Mouse (Mus musculus) liver, embryonic 16.5 days (tissue): Measurements from ENCODE around the gene Rab35. TPM values are rescaled to one million over a fixed set of nuclear protein-coding genes. Genes with fewer than 3 reads are reported as not detected.

ENCODE experiments used
- ATAC-seq: fragments of 200-750 bp; cut with Nextera tagmentation; 2 replicates; pipeline ENCODE4 v1.8.0; 2017; ENCODE audit warnings: low read depth, mild to moderate bottlenecking, moderate number of reproducible peaks, moderate library complexity
- H3K27ac ChIP-seq: fragments of 300-500 bp; sonication (generic); 2 replicates; pipeline ENCODE4 v1.5.1; 2014; ENCODE audit warnings: mild to moderate bottlenecking, low read length
- H3K27me3 ChIP-seq: fragments of 300-500 bp; sonication (generic); 2 replicates; pipeline ENCODE4 v1.6.1; 2014; ENCODE audit warnings: low read depth, low read length, mixed read lengths; ENCODE audit not compliant: control insufficient read depth, insufficient read depth
- H3K36me3 ChIP-seq: fragments of 300-500 bp; sonication (generic); 2 replicates; pipeline ENCODE4 v1.6.1; 2014; ENCODE audit warnings: mild to moderate bottlenecking; ENCODE audit not compliant: control insufficient read depth, insufficient read depth
- H3K4me1 ChIP-seq: fragments of 300-500 bp; sonication (generic); 2 replicates; pipeline ENCODE4 v1.6.1; 2014; ENCODE audit warnings: low read depth, low read length, mixed read lengths; ENCODE audit not compliant: control insufficient read depth
- H3K4me2 ChIP-seq: fragments of 300-500 bp; sonication (generic); 2 replicates; pipeline ENCODE4 v1.6.1; 2014; ENCODE audit warnings: low read depth, low read length, mixed read lengths
- H3K4me3 ChIP-seq: fragments of 300-500 bp; sonication (generic); 2 replicates; pipeline ENCODE4 v1.5.1; 2014; ENCODE audit warnings: low read depth, mild to moderate bottlenecking, low read length
- H3K9ac ChIP-seq: fragments of 300-500 bp; sonication (generic); 2 replicates; pipeline ENCODE4 v1.6.1; 2014; ENCODE audit warnings: low read depth, low read length
- H3K9me3 ChIP-seq: fragments of 300-500 bp; sonication (generic); replicated peaks from 2 replicates; pipeline ENCODE4 v1.6.1; 2016; ENCODE audit warnings: low read length; ENCODE audit not compliant: control insufficient read depth
- WGBS: fragments of 180-500 bp; shearing (Covaris S2); extraction: QIAGEN DNeasy Blood & Tissue Kit; methylation state at CpG from one replicate; pipeline ENCODE4 v1.1.7; 2014; ENCODE audit not compliant: insufficient replicate concordance; 5-methylcytosine and 5-hydroxymethylcytosine counted together
- polyA plus RNA-seq: library from polyadenylated mRNA; unstranded; fragments of >200 nt; fragmentation: Nextera tagmentation; extraction: Ambion mirVana; gene quantifications from 2 replicates; pipeline ENCODE4 v1.2.1, GENCODE M21; 2015

The Rab35 gene
- polyA plus RNA-seq, 1 experiment from 2014 or later = 4.1 TPM

DNA sequence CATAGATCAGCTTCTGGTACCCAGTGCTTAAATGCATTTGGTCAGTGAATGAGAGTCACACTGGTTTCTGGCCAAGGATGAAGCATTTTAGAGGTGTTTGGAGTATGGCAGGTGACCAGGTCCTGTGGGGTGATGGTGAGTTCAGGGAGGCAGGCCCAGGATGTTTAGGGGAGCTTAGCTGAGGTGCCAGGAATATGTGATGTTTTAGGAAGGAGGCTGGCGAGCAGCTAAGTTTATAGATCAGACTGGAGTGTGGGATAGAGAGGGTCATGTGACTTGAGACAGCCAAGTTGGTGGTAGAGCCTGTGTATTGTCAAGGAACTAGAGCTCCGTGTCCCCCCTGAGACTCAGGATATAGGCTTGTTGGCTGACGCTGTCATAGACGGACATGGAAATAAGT lies 1.4 kb downstream of the Rab35 start:
- Histone ChIP-seq H3K9me3 (no peaks in the 10 kb centered on the region), H3K4me2 (peak overlapping the region; percentile 78), H3K27me3 (no peaks in the 10 kb centered on the region), H3K9ac (peak overlapping the region; percentile 89), H3K4me3 (peak overlapping the region; percentile 79), H3K36me3 (peaks cover 6% of the 10 kb centered on the region), H3K4me1 (peaks cover 63% of the 10 kb centered on the region), H3K27ac (peak overlapping the region; percentile 95)
- WGBS = 36% methylated on average over 4 of the region's 4 CpGs
- no peak for ATAC-seq

- peak overlapping the region; percentile 78 for H3K4me2 ChIP-seq
- no peaks in the 10 kb centered on the region for H3K9me3 ChIP-seq
- H3K27ac ChIP-seq = peak overlapping the region; percentile 95
- H3K4me1 ChIP-seq = peaks cover 53% of the 10 kb centered on the region
- peaks cover 15% of the 10 kb centered on the region for H3K36me3 ChIP-seq
- peak; percentile 47 for ATAC-seq
- peak overlapping the region; percentile 79 for H3K4me3 ChIP-seq
- H3K9ac ChIP-seq = peak overlapping the region; percentile 89
- WGBS = 49% methylated on average over 8 of the region's 8 CpGs
- H3K27me3 ChIP-seq = no peaks in the 10 kb centered on the region
Observed at GRCm38 (mm10) chr5:115634046-115634445, 2.3 kb downstream of the Rab35 start.

- Histone ChIP-seq H3K9ac (no peak overlapping the region), H3K27me3 (no peaks in the 10 kb centered on the region), H3K9me3 (no peaks in the 10 kb centered on the region), H3K36me3 (peaks cover 30% of the 10 kb centered on the region), H3K4me2 (no peak overlapping the region), H3K4me1 (peaks cover 43% of the 10 kb centered on the region), H3K27ac (peak overlapping the region; percentile 19; the same call in 1 of the 2 replicates), H3K4me3 (no peak overlapping the region)
- WGBS = 47% methylated on average over 6 of the region's 6 CpGs
- no peak for ATAC-seq
Observed at GRCm38 (mm10) chr5:115635536-115635935, 3.8 kb downstream of the Rab35 start.

DNA sequence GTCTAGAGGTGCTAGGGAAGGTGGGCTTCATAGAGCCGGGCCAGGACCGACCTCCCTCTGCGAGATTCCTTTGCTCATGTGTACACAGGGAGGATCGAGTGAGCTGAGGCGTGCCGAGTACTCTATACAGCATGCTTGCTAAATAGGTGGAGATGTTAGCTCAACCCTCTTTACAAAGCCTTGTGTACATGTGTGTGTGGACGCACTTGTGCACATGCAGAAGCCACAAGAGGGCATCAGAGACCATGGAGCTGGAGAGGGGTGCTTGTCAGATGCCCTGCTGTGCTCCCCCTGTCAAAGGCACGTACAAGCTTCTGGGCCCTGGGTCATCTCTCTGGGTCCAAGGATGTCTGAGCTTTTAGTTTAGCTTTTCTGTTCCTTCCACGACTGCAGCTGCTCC lies 12.5 kb downstream of the Rab35 start:
- WGBS = 87% methylated on average over 9 of the region's 9 CpGs
- H3K4me2 ChIP-seq = no peak overlapping the region
- no peaks in the 10 kb centered on the region for H3K9me3 ChIP-seq
- no peak overlapping the region for H3K4me3 ChIP-seq
- H3K4me1 ChIP-seq = no peaks in the 10 kb centered on the region
- peaks cover 70% of the 10 kb centered on the region for H3K36me3 ChIP-seq
- no peak for ATAC-seq
- H3K27ac ChIP-seq = no peak overlapping the region
- no peak overlapping the region for H3K9ac ChIP-seq
- no peaks in the 10 kb centered on the region for H3K27me3 ChIP-seq

DNA sequence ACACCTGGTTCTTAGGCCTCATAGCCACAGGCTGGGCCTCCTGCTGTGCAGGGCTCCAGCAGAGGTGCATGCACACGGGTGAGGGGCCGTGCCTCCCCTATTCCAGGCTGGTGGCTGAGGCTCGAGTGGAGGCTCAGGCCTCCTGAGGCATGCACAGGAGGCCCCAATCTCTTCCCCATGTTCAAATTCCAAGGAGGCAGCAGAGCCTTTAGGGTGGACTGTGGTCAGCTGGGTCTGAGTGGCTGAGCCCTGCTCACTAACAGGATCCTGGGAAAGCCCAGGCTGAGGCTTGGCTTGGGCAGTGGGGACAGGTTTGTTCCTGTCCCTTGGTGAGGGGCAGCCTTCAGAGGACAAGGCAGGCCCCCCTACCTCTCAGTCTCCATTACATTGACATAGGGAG lies 17.2 kb downstream of the Rab35 start:
- H3K4me1 ChIP-seq = peaks cover 13% of the 10 kb centered on the region
- peaks cover 32% of the 10 kb centered on the region for H3K36me3 ChIP-seq
- no peak overlapping the region for H3K9ac ChIP-seq
- no peak overlapping the region for H3K27ac ChIP-seq
- H3K9me3 ChIP-seq = no peaks in the 10 kb centered on the region
- no peaks in the 10 kb centered on the region for H3K27me3 ChIP-seq
- no peak overlapping the region for H3K4me2 ChIP-seq
- ATAC-seq = no peak
- H3K4me3 ChIP-seq = no peak overlapping the region
- WGBS = 71% methylated on average over 3 of the region's 3 CpGs

GRCm38 (mm10) chr5:115649699-115650098 lies 18.0 kb downstream of the Rab35 start:
- H3K27me3 ChIP-seq = no peaks in the 10 kb centered on the region
- no peak for ATAC-seq
- WGBS = 73% methylated on average over 8 of the region's 8 CpGs
- H3K9ac ChIP-seq = no peak overlapping the region
- no peak overlapping the region for H3K4me3 ChIP-seq
- H3K9me3 ChIP-seq = no peaks in the 10 kb centered on the region
- peaks cover 13% of the 10 kb centered on the region for H3K4me1 ChIP-seq
- H3K36me3 ChIP-seq = peaks cover 24% of the 10 kb centered on the region
- H3K27ac ChIP-seq = no peak overlapping the region
- no peak overlapping the region for H3K4me2 ChIP-seq

DNA sequence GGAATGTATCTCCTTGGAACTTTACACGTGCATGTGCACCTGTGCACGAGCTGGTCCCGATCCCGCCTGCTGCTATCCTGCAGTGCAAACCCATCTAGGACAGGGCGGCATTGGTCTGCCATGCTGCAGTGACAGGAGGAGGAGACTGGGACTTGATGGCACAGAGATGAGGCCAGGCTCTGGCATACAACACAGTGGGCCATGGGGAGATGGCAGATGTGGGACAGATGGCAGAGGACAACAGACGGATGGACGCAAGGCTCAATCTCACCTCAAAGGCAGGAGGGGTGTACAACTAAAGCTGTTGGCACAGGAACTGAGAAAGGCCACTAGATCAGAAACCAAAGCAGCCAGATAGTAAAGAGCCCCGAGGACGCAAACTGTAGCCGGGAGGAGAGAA lies 19.2 kb downstream of the Rab35 start:
- WGBS = 84% methylated on average over 10 of the region's 10 CpGs
- no peak overlapping the region for H3K27ac ChIP-seq
- no peak overlapping the region for H3K9ac ChIP-seq
- no peak overlapping the region for H3K4me2 ChIP-seq
- ATAC-seq = no peak
- peaks cover 13% of the 10 kb centered on the region for H3K36me3 ChIP-seq
- no peaks in the 10 kb centered on the region for H3K27me3 ChIP-seq
- no peak overlapping the region for H3K4me3 ChIP-seq
- peaks cover 13% of the 10 kb centered on the region for H3K4me1 ChIP-seq
- no peaks in the 10 kb centered on the region for H3K9me3 ChIP-seq

- no peaks in the 10 kb centered on the region for H3K9me3 ChIP-seq
- peaks cover 13% of the 10 kb centered on the region for H3K4me1 ChIP-seq
- H3K9ac ChIP-seq = no peak overlapping the region; the same call in 1 of the 2 replicates
- 91% methylated on average over 10 of the region's 10 CpGs for WGBS
- peaks cover 4% of the 10 kb centered on the region; the same call in 1 of the 2 replicates for H3K36me3 ChIP-seq
- ATAC-seq = no peak
- H3K27me3 ChIP-seq = no peaks in the 10 kb centered on the region
- H3K27ac ChIP-seq = no peak overlapping the region
- peak overlapping the region; percentile 82 for H3K4me2 ChIP-seq
- no peak overlapping the region for H3K4me3 ChIP-seq
Observed at GRCm38 (mm10) chr5:115651821-115652220, 20.1 kb downstream of the Rab35 start.

DNA sequence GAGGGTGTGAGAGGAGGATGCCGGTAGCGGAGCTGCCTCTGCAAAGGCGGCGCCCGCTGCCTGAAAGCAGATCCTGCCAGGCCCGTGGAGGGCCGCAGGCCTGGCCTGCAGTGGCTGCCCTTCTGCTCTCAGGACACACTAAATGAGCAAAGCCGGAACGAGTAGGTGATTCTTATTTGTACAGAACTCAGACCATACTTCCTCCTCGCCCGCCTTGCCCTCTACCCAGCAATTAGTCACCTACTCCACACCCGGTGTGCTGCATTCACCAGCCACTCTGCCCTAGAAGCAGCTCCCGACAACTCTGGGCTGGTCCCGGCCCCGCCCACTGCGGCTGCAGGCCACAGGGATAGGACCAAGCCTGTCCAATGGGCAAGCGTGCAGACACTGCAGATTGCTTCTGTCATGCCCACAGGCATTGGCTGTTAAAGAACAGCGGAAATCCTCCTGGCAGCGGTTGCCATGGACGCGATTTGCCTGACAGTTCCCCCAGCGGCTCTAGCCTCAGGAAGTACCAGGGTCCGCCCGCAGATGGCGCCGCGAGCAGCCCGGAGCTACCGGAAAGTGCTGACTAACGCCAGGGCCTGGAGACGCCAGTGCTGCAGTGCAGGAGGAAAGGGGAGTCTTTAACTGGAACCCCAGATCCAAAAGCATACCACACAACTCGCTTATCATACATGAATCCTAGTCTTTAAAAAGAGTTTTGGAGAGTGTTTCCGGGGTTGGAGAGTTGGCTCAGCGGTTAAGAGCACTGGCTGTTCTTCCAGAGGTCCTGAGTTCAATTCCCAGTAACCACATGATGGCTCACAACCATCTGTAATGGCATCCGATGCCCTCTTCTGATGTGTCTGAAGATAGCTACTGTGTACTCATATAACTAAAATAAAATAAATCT lies 21.2 kb downstream of the Rab35 start:
- H3K27ac ChIP-seq = peak overlapping the region; percentile 73
- no peaks in the 10 kb centered on the region for H3K9me3 ChIP-seq
- peak overlapping the region; percentile 82 for H3K4me2 ChIP-seq
- H3K4me3 ChIP-seq = peak overlapping the region; percentile 56
- H3K4me1 ChIP-seq = peaks cover 13% of the 10 kb centered on the region
- peak; percentile 100 for ATAC-seq
- no peaks in the 10 kb centered on the region for H3K36me3 ChIP-seq
- peak overlapping the region; percentile 62 for H3K9ac ChIP-seq
- H3K27me3 ChIP-seq = no peaks in the 10 kb centered on the region
- 4% methylated on average over 35 of the region's 35 CpGs for WGBS
